Mouse (Mus musculus) CH12.LX (cell line): ENCODE measurements at regions not wholly inside any gene's neighbourhood (a gene's known extent, or its start where the extent isn't known, plus 50 kb on each side); places are given as distances from the start of the nearest gene placed in this dataset.

ENCODE experiments used
- DNase-seq: peaks from one replicate; pipeline ENCODE4 v3.0.0-alpha.2; 2013; ENCODE audit errors: extremely low read depth
- H3K27ac ChIP-seq: 2 replicates; pipeline ENCODE4 v1.5.1; 2012; ENCODE audit warnings: low read depth, mild to moderate bottlenecking, control low read depth, moderate library complexity; ENCODE audit not compliant: insufficient read depth
- H3K27me3 ChIP-seq: replicated peaks from 2 replicates; pipeline ENCODE3; 2012; ENCODE audit warnings: inconsistent platforms
- H3K36me3 ChIP-seq, 2 experiments: replicated peaks in 1 of 2; 2 replicates each; pipeline versions ENCODE3 to v1.6.1; 2012; ENCODE audit warnings: inconsistent platforms in 1 of 2, low read length in 1 of 2, mild to moderate bottlenecking in 1 of 2, mixed read lengths in 1 of 2, moderate library complexity in 1 of 2; ENCODE audit not compliant: control insufficient read depth in 1 of 2, insufficient read depth in 1 of 2
- H3K4me1 ChIP-seq, 2 experiments: 2 replicates each; pipeline ENCODE4 v1.6.1; 2012; ENCODE audit warnings: inconsistent platforms in 1 of 2, moderate library complexity in 1 of 2; ENCODE audit not compliant: insufficient read depth in 2 of 2, control insufficient read depth in 1 of 2
- H3K4me2 ChIP-seq: 2 replicates; pipeline ENCODE4 v1.6.1; 2012; ENCODE audit warnings: low read depth, mild to moderate bottlenecking, control low read depth; ENCODE audit not compliant: poor library complexity, insufficient read depth, severe bottlenecking
- H3K4me3 ChIP-seq, 3 experiments: fragments of 150-350 bp in 1 of 3; sonication (generic) in 1 of 3; replicated peaks in 1 of 3; 2 replicates each; pipeline versions ENCODE3 to v1.5.1; 2011 to 2012; ENCODE audit warnings: low read depth in 2 of 3, low read length in 2 of 3, mild to moderate bottlenecking in 2 of 3, moderate library complexity in 2 of 3, control low read depth in 1 of 3, improper control_type of control experiment in 1 of 3, inconsistent platforms in 1 of 3, mixed read lengths in 1 of 3; ENCODE audit not compliant: poor library complexity in 1 of 3
- H3K79me2 ChIP-seq: replicated peaks from 2 replicates; pipeline ENCODE4 v1.6.1; 2012; ENCODE audit warnings: mild to moderate bottlenecking, moderate library complexity; ENCODE audit not compliant: control insufficient read depth, poor library complexity, insufficient read depth, severe bottlenecking; ENCODE audit errors: extremely low read depth
- H3K9ac ChIP-seq: 2 replicates; pipeline ENCODE4 v1.6.1; 2012; ENCODE audit warnings: low read depth, mild to moderate bottlenecking, control low read depth, moderate library complexity; ENCODE audit not compliant: insufficient read depth
- H3K9me3 ChIP-seq: replicated peaks from 2 replicates; pipeline ENCODE3; 2012; ENCODE audit warnings: low read length, inconsistent platforms, mixed read lengths
- CHD1 ChIP-seq: IDR thresholded peaks from 2 replicates; pipeline ENCODE4 v1.6.1; 2012; ENCODE audit warnings: low read depth, low read length, improper control_type of control experiment, inconsistent platforms
- CHD2 ChIP-seq: IDR thresholded peaks from 2 replicates; pipeline ENCODE4 v1.6.1; 2011; ENCODE audit warnings: low read length, improper control_type of control experiment
- ELF1 ChIP-seq: IDR thresholded peaks from 2 replicates; pipeline ENCODE4 v1.6.1; 2014; ENCODE audit warnings: low read depth, mild to moderate bottlenecking, inconsistent platforms, low read length, improper control_type of control experiment
- EP300 ChIP-seq: IDR thresholded peaks from 2 replicates; pipeline ENCODE4 v1.6.1; 2011; ENCODE audit warnings: low read length, improper control_type of control experiment
- GABPA ChIP-seq: IDR thresholded peaks from 2 replicates; pipeline ENCODE4 v1.6.1; 2012; ENCODE audit warnings: low read depth, low read length, improper control_type of control experiment, inconsistent platforms; ENCODE audit not compliant: insufficient replicate concordance
- IRF4 ChIP-seq: IDR thresholded peaks from 2 replicates; pipeline ENCODE4 v1.6.1; 2014; ENCODE audit warnings: low read depth, mild to moderate bottlenecking, inconsistent platforms, low read length, improper control_type of control experiment
- JUND ChIP-seq: conservative IDR thresholded peaks from 2 replicates; pipeline ENCODE4 v1.6.1; 2011; ENCODE audit warnings: low read depth, low read length, improper control_type of control experiment
- KAT2A ChIP-seq: IDR thresholded peaks from 2 replicates; pipeline ENCODE4 v1.6.1; 2012; ENCODE audit warnings: low read length, improper control_type of control experiment, inconsistent platforms; ENCODE audit not compliant: insufficient replicate concordance
- MYC ChIP-seq: IDR thresholded peaks from 2 replicates; pipeline ENCODE4 v1.6.1; 2011; ENCODE audit warnings: low read depth, mild to moderate bottlenecking, improper control_type of control experiment, low read length
- NELFE ChIP-seq: IDR thresholded peaks from 2 replicates; pipeline ENCODE4 v1.6.1; 2011; ENCODE audit warnings: low read depth, low read length, improper control_type of control experiment
- SIN3A ChIP-seq: IDR thresholded peaks from 2 replicates; pipeline ENCODE4 v1.6.1; 2012; ENCODE audit warnings: low read length, improper control_type of control experiment, inconsistent platforms
- SMC3 ChIP-seq: IDR thresholded peaks from 2 replicates; pipeline ENCODE4 v1.6.1; 2011; ENCODE audit warnings: low read depth, low read length, improper control_type of control experiment
- TCF12 ChIP-seq: IDR thresholded peaks from 2 replicates; pipeline ENCODE4 v1.6.1; 2014; ENCODE audit warnings: low read depth, mild to moderate bottlenecking, inconsistent platforms, low read length, improper control_type of control experiment
- UBTF ChIP-seq: IDR thresholded peaks from 2 replicates; pipeline ENCODE4 v1.6.1; 2012; ENCODE audit warnings: low read depth, mild to moderate bottlenecking, inconsistent platforms, low read length, improper control_type of control experiment, moderate library complexity
- USF2 ChIP-seq: conservative IDR thresholded peaks from 2 replicates; pipeline ENCODE4 v1.6.1; 2011; ENCODE audit warnings: low read depth, low read length, improper control_type of control experiment
- ZC3H11A ChIP-seq: IDR thresholded peaks from 2 replicates; pipeline ENCODE4 v1.6.1; 2012; ENCODE audit warnings: low read depth, mild to moderate bottlenecking, inconsistent platforms, low read length, improper control_type of control experiment
- ZKSCAN1 ChIP-seq: IDR thresholded peaks from 2 replicates; pipeline ENCODE4 v1.6.1; 2012; ENCODE audit warnings: low read depth, inconsistent platforms, low read length, improper control_type of control experiment, borderline replicate concordance
- ZNF384 ChIP-seq: IDR thresholded peaks from 2 replicates; pipeline ENCODE4 v1.6.1; 2012; ENCODE audit warnings: low read depth, low read length, improper control_type of control experiment, inconsistent platforms
- dilution Hi-C: fragments of 300-500 bp; cut with MboI; formaldehyde crosslinking; loops from 2 replicates; pipeline ENCODE4 v1.14.3; 2020; ENCODE audit warnings: low sequenced_read_pairs; ENCODE audit not compliant: extremely low pct_unique_long_range_greater_than_20kb, extremely low pct_ligation_motif_present
- in situ Hi-C: fragments of 300-500 bp; cut with MboI; formaldehyde crosslinking; loops from 3 replicates; pipeline ENCODE4 v1.14.3; 2019; ENCODE audit warnings: low sequenced_read_pairs, low pct_ligation_motif_present, low pct_unique_long_range_greater_than_20kb, mixed read lengths

GRCm38 (mm10) chr10:96976691-96977090 is 359.9 kb downstream of the Btg1 start:
- Histone ChIP-seq H3K9me3 (no peaks in the 10 kb centered on the region), H3K9ac (no peak overlapping the region)
- no peak for TF ChIP-seq MYC
- TF ChIP-seq SMC3, result no peak
- TF ChIP-seq IRF4, result no peak
- TF ChIP-seq GABPA, result no peak
- no peak for TF ChIP-seq UBTF
- TF ChIP-seq ZKSCAN1, result no peak
- no peak for TF ChIP-seq ZNF384
- no peak for TF ChIP-seq ELF1
- no peak for TF ChIP-seq JUND
- no peak for TF ChIP-seq CHD2
- no peak for TF ChIP-seq TCF12
- TF ChIP-seq, all 38 proteins: peak for 0
- Histone ChIP-seq H3K27ac (no peak overlapping the region), H3K4me2 (no peak overlapping the region), H3K4me1 (peaks cover 0 to 2% of the 10 kb centered on the region in 2 experiments; a peak in 1 of 4 replicates), H3K36me3 (no peaks in the 10 kb centered on the region), H3K4me3 (no peak overlapping the region), H3K79me2 (no peaks in the 10 kb centered on the region), H3K27me3 (no peaks in the 10 kb centered on the region)
- dilution Hi-C loops, result no loop called here
- DNase-seq, result no peak
- in situ Hi-C loops, result no loop called here

DNA sequence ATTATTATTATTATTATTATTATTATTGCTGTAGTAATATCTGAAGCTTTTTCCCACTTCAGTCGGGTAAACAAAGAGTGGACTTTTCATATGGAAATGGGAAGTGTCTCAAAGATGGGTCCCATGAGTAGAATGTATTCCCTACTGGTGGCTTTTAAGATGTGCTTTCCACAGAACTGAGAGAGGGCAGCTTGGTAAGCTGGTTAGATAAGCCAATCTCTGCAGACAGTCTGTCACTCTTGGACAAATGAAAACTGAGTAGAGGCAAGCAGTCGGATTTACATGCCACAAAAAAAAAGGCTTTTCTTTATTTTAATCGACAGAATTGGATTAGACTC is 363.7 kb downstream of the Btg1 start:
- H3K27me3 ChIP-seq, result no peaks in the 10 kb centered on the region
- no peak for DNase-seq
- dilution Hi-C loops, result no loop called here

GRCm38 (mm10) chr10:96980832-96981515 is 364.2 kb downstream of the Btg1 start:
- Histone ChIP-seq H3K9me3 (no peaks in the 10 kb centered on the region), H3K4me3 (no peak overlapping the region), H3K36me3 (no peaks in the 10 kb centered on the region), H3K27ac (no peak overlapping the region), H3K9ac (no peak overlapping the region), H3K4me2 (no peak overlapping the region), H3K27me3 (no peaks in the 10 kb centered on the region), H3K4me1 (peaks cover 0 to 5% of the 10 kb centered on the region in 2 experiments; a peak in 1 of 4 replicates), H3K79me2 (no peaks in the 10 kb centered on the region)
- in situ Hi-C loops (no loop called here), dilution Hi-C loops (no loop called here)
- DNase-seq, result no peak
- TF ChIP-seq EP300 (no peak), CHD1 (no peak), ZC3H11A (no peak), KAT2A (no peak), USF2 (no peak)
- TF ChIP-seq, all 38 proteins: peak for 0

More for the DNA sequence above, 363.7 kb downstream of the Btg1 start:
- Histone ChIP-seq H3K36me3 (no peaks in the 10 kb centered on the region), H3K4me3 (no peak overlapping the region), H3K4me1 (peaks cover 0 to 5% of the 10 kb centered on the region in 2 experiments; a peak in 1 of 4 replicates), H3K9me3 (no peaks in the 10 kb centered on the region), H3K9ac (no peak overlapping the region), H3K79me2 (no peaks in the 10 kb centered on the region), H3K4me2 (no peak overlapping the region), H3K27ac (no peak overlapping the region)
- in situ Hi-C loops, result no loop called here
- no peak for TF ChIP-seq SIN3A
- TF ChIP-seq NELFE, result no peak
- TF ChIP-seq ELF1, result no peak
- TF ChIP-seq, all 38 proteins: peak for 0
